Mouse (Mus musculus) 3134 (cell line): ENCODE data around the gene Ngb.

Source experiments
- DNase-seq: peaks from one replicate; pipeline ENCODE4 v3.0.0-alpha.2; 2011; ENCODE audit warnings: low spot score; ENCODE audit not compliant: insufficient read length; ENCODE audit errors: extremely low read depth

Ngb gene

GRCm38 (mm10) chr12:87102165-87102631 lies at the start of gene Ngb:
Gene Ngb, minus strand, starts transcription at chr12:87102539.
- no peak for DNase-seq

GRCm38 (mm10) chr12:87149471-87149870 lies 47.1 kb upstream of the Ngb start:
- no peak for DNase-seq

- no peak for DNase-seq
These were observed 45.8 kb upstream of the Ngb start for GRCm38 (mm10) chr12:87148136-87148535.

- peak; percentile 99 for DNase-seq
These were observed 45.2 kb upstream of the Ngb start, which contains the start of gene Pomt2 for GRCm38 (mm10) chr12:87147395-87148089. Gene Pomt2, minus strand, starts transcription at chr12:87147968.

GRCm38 (mm10) chr12:87146966-87147365 lies 44.6 kb upstream of the Ngb start, which contains the start of gene Gstz1:
Gene Gstz1, plus strand, starts transcription at chr12:87147165.
- peak; percentile 90 for DNase-seq

- DNase-seq, result no peak
These were observed 39.8 kb upstream of the Ngb start for GRCm38 (mm10) chr12:87142156-87142555.

- DNase-seq, result no peak
These were observed 36.4 kb upstream of the Ngb start for GRCm38 (mm10) chr12:87138768-87139167.

- DNase-seq, result no peak
These were observed 36.0 kb upstream of the Ngb start for GRCm38 (mm10) chr12:87138342-87138701.

GRCm38 (mm10) chr12:87137439-87138341 lies 35.4 kb upstream of the Ngb start:
- no peak for DNase-seq

GRCm38 (mm10) chr12:87132784-87133183 lies 30.4 kb upstream of the Ngb start:
- no peak for DNase-seq

GRCm38 (mm10) chr12:87132210-87132609 lies 29.9 kb upstream of the Ngb start:
- no peak for DNase-seq

GRCm38 (mm10) chr12:87131619-87132018 lies 29.3 kb upstream of the Ngb start:
- no peak for DNase-seq

GRCm38 (mm10) chr12:87131181-87131580 lies 28.8 kb upstream of the Ngb start:
- DNase-seq, result no peak

- no peak for DNase-seq
These were observed 27.9 kb upstream of the Ngb start for GRCm38 (mm10) chr12:87130224-87130623.

- no peak for DNase-seq
These were observed 24.9 kb upstream of the Ngb start for GRCm38 (mm10) chr12:87127256-87127655.

GRCm38 (mm10) chr12:87121918-87122589 lies 19.7 kb upstream of the Ngb start:
- no peak for DNase-seq

- no peak for DNase-seq
These were observed 5.1 kb upstream of the Ngb start for GRCm38 (mm10) chr12:87107357-87107977.

- DNase-seq, result no peak
These were observed 2.5 kb upstream of the Ngb start for GRCm38 (mm10) chr12:87104796-87105195.

- no peak for DNase-seq
These were observed 1.1 kb upstream of the Ngb start for GRCm38 (mm10) chr12:87103471-87103870.

- DNase-seq, result no peak
These were observed 2.0 kb downstream of the Ngb start for GRCm38 (mm10) chr12:87100331-87100730.

- no peak for DNase-seq
These were observed 8.7 kb downstream of the Ngb start for GRCm38 (mm10) chr12:87093671-87094070.
